Mouse (Mus musculus) c-Kit-positive CD71-positive TER-119-positive erythroid progenitor cells, embryonic 14.5 days (primary cell): ENCODE data around the gene Fam163b.

Experiments
- DNase-seq: peaks from one replicate; pipeline ENCODE4 v3.0.0-alpha.2; 2013; ENCODE audit warnings: low spot score

Fam163b gene

GRCm38 (mm10) chr2:27141950-27142693 is at the start of gene Fam163b:
Fam163b (minus strand) TSS chr2:27142491.
- DNase-seq: no peak

DNA sequence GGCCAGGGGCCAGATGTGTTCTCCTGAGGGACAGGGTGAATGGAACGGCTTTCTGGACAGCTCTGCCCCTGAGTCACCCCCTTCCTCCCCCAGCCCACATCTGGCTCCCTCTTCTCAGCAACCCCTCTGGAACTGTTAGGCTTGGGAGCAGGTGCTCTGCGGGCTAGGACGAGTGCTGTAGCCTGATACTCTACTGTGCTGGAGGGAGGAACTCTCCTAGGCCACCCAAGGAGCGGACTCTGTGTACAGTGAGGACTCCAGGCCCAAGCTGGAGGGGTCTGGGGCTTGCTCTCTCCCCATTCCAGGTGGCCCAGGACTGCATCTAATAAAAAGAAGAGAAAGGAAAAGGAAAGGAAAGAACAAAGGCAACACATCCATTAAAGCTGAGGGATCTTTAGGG is 47.7 kb upstream of the Fam163b start:
- no peak for DNase-seq

GRCm38 (mm10) chr2:27187531-27187930 is 45.2 kb upstream of the Fam163b start:
- no peak for DNase-seq

- DNase-seq: no peak
These were observed 41.4 kb upstream of the Fam163b start for GRCm38 (mm10) chr2:27183734-27184133.

DNA sequence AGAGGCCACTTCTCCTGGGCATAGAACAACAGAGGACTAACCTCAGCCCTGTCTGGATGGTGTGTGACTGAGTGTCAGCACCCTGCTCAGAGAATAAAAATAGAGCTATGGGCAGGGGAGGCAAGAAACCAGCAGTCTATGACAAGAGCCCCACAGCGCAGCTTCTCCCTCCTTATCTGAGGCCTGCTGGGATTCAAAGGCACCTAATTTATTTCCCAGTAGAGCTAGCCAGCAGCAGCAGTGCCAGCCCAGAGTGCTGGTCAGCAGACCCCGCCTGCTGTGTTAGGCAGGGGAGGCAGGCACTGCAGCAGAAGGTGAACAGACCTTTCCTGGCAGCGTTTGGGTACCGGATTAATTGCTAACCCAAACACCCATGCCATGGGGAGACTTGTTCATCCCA is 39.6 kb upstream of the Fam163b start:
- no peak for DNase-seq

DNA sequence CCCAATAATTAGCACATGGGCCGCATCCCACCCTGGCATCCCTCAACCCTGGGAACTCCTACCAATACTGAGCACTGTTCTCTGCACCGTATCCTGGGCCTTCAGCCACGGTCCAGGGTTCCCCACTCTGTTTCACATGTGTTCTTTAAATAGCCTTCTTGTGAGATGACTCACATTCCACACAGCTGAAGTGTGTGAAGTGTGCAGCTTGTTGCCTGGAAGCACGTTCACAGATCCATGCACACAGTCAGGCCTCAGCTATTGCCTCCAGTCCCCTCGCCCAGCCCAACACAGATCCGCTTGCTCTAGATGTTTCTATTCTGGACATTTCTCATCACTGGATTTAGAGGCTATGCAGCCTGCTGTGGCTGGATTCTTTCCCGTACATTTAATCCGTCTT is 36.8 kb upstream of the Fam163b start:
- no peak for DNase-seq

DNA sequence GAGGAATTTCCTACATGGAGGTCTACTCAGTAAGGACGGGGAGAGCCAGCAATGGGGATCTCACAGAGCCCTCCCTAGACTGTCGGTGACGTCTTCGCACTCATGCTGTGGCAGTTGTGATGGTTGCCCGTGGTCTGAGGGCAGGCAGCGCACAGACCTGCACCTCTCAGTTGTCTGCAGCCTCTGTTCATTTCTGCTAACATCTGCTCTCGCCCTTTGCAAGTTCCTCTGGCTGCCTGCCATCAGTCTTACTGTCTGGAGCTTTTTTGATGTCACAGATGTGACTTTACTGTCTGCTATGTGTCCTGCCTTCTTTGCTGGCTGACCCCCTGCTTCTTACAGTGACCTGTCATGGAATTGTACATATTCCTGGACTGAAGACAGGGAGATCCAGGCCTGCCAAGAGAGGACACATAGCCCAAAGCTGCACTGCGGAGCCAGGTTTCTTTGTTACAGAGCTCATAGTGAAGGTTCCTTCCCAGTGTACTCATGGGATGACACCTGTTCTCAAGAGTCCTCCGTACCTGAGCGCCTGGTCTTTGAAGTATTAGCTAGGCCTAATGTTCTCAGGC is 33.5 kb upstream of the Fam163b start:
- no peak for DNase-seq

DNA sequence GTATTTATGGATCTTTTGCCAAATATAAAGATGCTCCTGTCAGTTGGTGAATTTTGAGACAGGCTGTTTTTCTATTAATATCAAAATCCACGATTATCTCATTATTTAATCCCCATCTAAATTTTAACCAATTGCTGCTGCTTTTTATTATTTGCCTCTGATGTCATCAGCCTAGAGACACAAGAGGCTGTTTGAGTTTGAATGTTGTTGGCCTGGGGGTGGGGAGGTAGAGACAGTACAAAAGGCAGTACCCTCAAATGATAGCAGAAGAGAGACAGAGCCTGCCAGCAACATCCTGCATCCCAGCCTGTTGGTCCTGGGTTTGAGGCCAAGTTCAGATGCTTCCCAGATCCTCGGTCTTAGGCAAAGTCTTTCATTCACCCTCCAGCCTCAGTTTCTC is 32.0 kb upstream of the Fam163b start:
- DNase-seq: no peak

DNA sequence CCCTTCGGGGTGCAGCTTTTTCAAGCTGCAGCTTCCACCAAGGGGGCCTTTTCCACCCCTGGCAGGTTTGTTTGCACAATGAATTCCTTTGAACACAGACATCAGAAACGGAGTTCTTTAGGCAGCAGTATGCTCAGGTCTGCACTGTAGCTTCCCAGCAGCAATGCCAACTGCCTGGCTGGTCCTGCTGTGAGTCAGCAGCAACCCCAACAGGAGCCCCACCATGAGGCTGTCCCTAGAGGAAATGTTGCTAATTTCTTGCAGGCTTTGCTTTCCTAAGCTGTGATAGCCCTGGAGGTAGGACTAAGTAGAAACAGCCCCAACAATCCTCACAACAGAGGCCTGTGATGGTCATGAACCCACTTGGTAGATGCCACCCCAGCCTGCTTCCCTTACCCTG is 24.7 kb upstream of the Fam163b start:
- no peak for DNase-seq

GRCm38 (mm10) chr2:27166074-27166473 is 23.8 kb upstream of the Fam163b start:
- DNase-seq: no peak

DNA sequence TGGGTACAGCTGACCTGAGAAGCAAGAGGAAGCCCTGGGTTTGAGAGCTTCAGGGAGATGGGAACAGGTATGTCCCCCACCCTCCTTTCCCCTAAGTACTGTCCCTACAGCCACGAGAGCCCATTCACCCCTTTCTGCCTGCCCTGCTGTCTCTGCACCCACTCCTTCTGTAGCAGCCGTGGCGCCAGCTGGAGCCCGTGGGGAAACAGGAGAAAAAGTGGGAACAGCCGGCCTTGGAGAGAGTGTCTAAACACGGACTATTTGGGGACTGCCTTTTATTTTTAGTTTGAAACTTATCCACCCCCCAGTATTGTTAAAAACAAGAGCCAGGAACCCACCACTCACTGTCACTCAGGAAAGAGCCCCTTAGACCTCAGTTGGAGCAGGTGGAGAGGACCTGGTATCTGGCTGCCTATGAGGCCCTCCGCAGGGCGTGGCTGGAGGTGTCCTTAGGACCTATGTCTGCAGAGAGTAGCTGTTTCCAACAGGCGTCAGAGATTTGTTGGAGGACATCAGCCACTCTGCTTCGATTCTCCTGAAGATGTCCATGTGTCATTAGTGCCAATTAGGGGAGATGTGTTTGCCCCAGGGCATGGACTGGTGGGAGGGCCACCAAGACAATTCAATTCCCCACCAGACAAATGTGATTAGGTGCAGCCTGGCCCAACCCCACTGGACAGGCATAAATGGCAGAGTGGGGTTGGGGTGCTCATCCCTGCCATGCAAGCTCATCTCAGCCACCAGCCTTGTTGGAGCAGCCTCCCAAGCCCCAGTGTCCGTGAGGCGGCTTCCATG is 22.7 kb upstream of the Fam163b start, which contains the start of gene Dbh:
Dbh (plus strand) TSS at position 438 of the 795 bp plus-strand sequence.
- DNase-seq: no peak

- no peak for DNase-seq
These were observed 21.6 kb upstream of the Fam163b start for GRCm38 (mm10) chr2:27163851-27164250.

DNA sequence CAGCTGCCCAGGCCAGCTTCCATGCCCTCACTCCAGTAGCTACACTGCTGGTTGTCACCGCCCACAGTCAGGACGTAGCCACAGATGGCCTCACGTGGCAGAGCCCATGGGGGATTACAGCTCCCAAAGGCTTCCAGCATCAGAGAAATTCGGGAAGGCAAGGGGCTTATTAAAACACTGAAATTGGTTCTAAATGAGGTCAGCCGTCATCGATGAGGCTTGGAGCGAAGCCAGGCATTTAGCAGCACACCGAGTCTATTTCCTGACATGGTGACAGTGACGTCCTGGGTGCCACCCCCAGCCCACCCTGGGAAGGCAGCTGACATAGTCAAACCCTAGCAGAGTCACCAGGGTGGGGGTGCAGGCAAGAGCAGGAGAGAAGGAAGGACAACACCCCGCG is 20.4 kb upstream of the Fam163b start:
- no peak for DNase-seq

DNA sequence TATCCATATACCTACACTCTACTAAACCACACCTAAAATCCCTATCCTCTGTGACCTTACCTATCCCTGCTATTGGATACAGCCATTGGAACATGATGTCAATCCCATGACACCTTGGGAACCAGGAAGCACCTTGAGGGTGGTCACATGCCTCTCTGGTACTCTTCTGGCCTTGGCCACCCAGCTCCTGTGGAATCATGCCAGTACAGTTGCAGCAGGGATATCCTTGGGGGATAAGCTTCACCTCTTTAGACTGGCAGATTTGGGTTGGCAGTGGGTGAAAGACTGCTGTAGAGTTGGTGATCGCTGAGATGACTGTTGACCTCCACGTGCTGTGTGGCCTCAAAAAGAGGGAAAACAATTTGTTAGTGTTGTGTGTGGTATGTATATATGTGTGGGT is 19.2 kb upstream of the Fam163b start:
- no peak for DNase-seq

- DNase-seq: no peak
These were observed 14.3 kb upstream of the Fam163b start for GRCm38 (mm10) chr2:27156596-27156995.

DNA sequence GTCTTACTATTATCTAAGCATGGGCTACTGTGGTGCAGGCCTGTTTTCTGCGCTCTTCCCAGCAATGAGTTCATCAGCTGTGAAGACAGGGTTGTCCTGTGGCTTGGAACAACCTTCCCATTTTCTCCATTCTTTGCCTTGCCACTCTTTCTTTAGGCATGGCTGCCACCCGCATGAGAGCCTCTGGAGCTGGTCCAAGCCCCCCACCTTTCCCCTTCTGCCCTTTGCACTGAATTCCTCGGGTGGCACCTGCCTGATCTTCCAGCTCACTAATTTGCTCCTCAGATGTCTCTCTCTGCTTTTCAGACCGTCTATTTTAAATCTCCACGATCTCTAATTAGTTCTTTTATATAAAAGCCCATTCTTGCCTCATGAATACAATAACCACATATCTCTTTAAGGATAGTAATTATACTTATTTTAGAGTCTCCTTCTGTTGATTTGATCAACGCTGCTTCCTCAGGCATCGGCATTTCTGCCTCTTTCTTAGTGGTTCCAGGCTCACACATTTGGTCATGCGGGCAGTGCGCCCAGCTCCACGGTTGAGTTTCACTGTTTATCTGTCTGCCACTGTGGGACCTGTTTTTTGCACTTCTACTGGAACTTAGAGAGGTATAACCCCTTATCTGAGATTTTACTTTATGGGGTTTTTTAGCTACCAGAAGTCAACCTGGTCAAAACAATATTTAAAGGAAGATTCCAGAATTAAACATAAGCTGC is 12.3 kb upstream of the Fam163b start:
- no peak for DNase-seq

GRCm38 (mm10) chr2:27149457-27149856 is 7.2 kb upstream of the Fam163b start:
- no peak for DNase-seq

DNA sequence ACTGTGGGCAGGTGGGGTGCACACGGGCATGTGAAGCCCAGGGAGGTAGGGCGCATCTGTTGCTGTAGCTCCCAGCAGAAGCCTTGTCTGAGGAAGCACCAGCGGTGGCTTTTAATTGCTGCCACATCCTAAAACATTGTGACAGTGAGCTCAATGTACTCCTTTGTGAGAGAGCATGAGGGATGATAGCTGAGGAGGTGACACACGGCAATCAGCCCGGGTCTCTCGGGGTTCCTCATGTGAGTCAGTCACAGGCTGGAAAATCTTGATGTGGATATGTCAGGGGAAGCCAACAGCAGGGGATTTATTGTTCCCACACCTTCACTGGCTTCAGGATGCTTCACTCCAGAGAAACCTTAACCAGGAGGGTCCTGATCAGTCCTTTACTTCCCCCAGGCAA is 4.5 kb upstream of the Fam163b start:
- no peak for DNase-seq

DNA sequence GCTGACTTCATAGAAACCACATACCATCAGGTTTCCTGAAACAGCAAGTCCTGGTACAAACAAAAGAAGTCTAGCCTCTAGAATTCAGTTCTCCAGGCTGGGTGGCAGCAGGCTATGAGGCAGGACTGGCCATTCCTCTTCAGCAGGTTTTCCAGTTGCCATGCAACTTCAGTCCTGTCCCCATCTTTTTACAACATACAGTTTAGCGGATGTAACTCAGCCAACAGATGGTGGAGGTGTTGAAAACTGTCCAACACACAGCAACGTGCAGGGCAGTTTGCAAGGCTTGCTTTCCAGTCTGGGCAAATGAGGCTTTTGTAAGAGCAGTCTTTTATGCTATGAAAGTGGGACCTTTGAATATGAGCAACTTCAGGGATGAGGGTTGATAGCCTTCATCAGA is 2.7 kb upstream of the Fam163b start:
- DNase-seq: no peak

GRCm38 (mm10) chr2:27138356-27138755 is 3.9 kb downstream of the Fam163b start:
- DNase-seq: no peak

- DNase-seq: no peak
These were observed 5.5 kb downstream of the Fam163b start for GRCm38 (mm10) chr2:27136789-27137188.

DNA sequence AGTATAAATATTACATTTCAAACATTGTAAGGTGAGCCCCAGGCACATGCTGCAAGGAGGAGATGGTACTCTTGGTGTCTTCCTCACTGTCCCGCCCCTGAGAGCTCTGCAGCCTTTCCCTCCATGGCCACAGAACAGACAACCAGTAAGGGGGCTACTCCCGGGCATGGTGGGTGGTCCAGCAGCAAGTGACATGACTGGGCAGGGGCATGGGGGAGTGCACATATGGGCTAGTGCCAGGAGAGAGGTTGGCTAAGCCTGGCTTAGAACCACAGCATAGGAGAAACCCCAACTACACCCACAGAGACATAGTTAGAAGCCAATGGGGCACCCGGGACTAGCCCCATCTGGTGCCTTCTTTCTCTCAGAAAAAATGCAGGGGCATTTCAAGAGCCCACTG is 6.0 kb downstream of the Fam163b start:
- DNase-seq: no peak
